9 mouse cellular contexts compared by ENCODE assay signal in genomic region chr16:36985636-36986042, GRCm38 (mm10). TPM values are rescaled to one million over a fixed set of nuclear protein-coding genes. Genes with fewer than 3 reads are reported as not detected.
DNase-seq lines count a peak whose midpoint lies in the region; ATAC-seq and TF ChIP-seq lines count a peak whose summit lies in the region.
"Had no signal": no experiment of that assay in that cellular context is flagged by ENCODE, and none has a peak within 500 bp of the region (broad histone marks: within the 10 kb centered on the region; RNA-seq: fewer than 3 reads in every experiment).

No protein-coding gene starts in this region.

- WGBS in heart, embryonic 11.5 days (ENCODE audit: insufficient replicate concordance), result 55% methylated on average over 5 of the region's 5 CpGs
- WGBS in liver, embryonic 11.5 days, result 45% methylated on average over 5 of the region's 5 CpGs
- 68% methylated on average over 5 of the region's 5 CpGs for WGBS in hindbrain, embryonic 11.5 days

- peaks cover 4% of the 10 kb centered on the region; the same call in 1 of the 2 replicates for H3K4me1 ChIP-seq in heart, embryonic 11.5 days (ENCODE audit: control insufficient read depth, insufficient read depth, low read length)
- H3K4me1 ChIP-seq in CH12.LX (ENCODE audit: control insufficient read depth in 1 of 2, insufficient read depth in 2 of 2), result peaks cover 19 to 60% of the 10 kb centered on the region in 2 experiments
- H3K4me1 ChIP-seq in liver, embryonic 11.5 days (replicated peaks; ENCODE audit: control insufficient read depth, insufficient read depth, low read length), result no peaks in the 10 kb centered on the region
- H3K4me1 ChIP-seq in hindbrain, embryonic 11.5 days (replicated peaks; ENCODE audit: control insufficient read depth, insufficient read depth, low read length), result no peaks in the 10 kb centered on the region

- no peaks in the 10 kb centered on the region for H3K36me3 ChIP-seq in heart, embryonic 11.5 days (ENCODE audit: control insufficient read depth, insufficient read depth, low read length)
- H3K36me3 ChIP-seq in CH12.LX (replicated peaks in 1 of 2; ENCODE audit: control insufficient read depth in 1 of 2, insufficient read depth in 1 of 2, low read length in 1 of 2), result peaks cover 0 to 7% of the 10 kb centered on the region in 2 experiments
- no peaks in the 10 kb centered on the region for H3K36me3 ChIP-seq in liver, embryonic 11.5 days (ENCODE audit: control insufficient read depth, insufficient read depth, low read length)
- H3K36me3 ChIP-seq in hindbrain, embryonic 11.5 days (ENCODE audit: control insufficient read depth, insufficient read depth, low read length), result no peaks in the 10 kb centered on the region
- H3K36me3 ChIP-seq: hindbrain, embryonic 10.5 days had no signal

- dilution Hi-C loops in CH12.LX (cut with MboI; ENCODE audit: extremely low pct_ligation_motif_present, extremely low pct_unique_long_range_greater_than_20kb, low sequenced_read_pairs), result no loop called here

- DNase-seq in heart, adult 9 months (ENCODE audit: low spot score in 2 of 2), result peak; percentile 30 to 43
- DNase-seq in CH12.LX (ENCODE audit: extremely low read depth), result peak; percentile 93
- DNase-seq in liver, embryonic 11.5 days (ENCODE audit: low spot score), result no peak
- DNase-seq in spleen, adult 18-20 months, result peak; percentile 56 to 61
- no peak for DNase-seq in left cerebral cortex, adult 8-10 months (ENCODE audit: low spot score in 2 of 2)
- DNase-seq in hindbrain, embryonic 11.5 days (ENCODE audit: low spot score), result no peak
- DNase-seq in neural tube, embryonic 10.5 days (ENCODE audit: extremely low spot score, low spot score), result no peak

- peak; percentile 44; the same call in 1 of the 2 replicates for TF ChIP-seq POLR2A in CH12.LX (IDR thresholded peaks at IDR 0.05; ENCODE audit: low read depth, low read length)

- ATAC-seq in heart, embryonic 11.5 days (replicated peaks; ENCODE audit: insufficient number of reproducible peaks, low FRiP score, low TSS enrichment), result no peak
- peak; percentile 58; the same call in 1 of the 2 replicates for ATAC-seq in liver, embryonic 11.5 days (replicated peaks; ENCODE audit: low FRiP score)
- no peak for ATAC-seq in hindbrain, embryonic 11.5 days (ENCODE audit: low FRiP score)

- no peaks in the 10 kb centered on the region for H3K79me2 ChIP-seq in CH12.LX (replicated peaks; ENCODE audit: control insufficient read depth, extremely low read depth, insufficient read depth, poor library complexity, severe bottlenecking)

- H3K4me3 ChIP-seq in heart, embryonic 11.5 days (ENCODE audit: low read depth, low read length), result no peak overlapping the region
- H3K4me3 ChIP-seq in CH12.LX (replicated peaks in 1 of 3; ENCODE audit: low read depth in 2 of 3, low read length in 2 of 3, poor library complexity in 1 of 3), result peak overlapping the region; percentile 30 to 52 (median 34)
- 0 out of 2 replicates have a peak overlapping the region, but pooled peaks have one; percentile 15 for H3K4me3 ChIP-seq in liver, embryonic 11.5 days (ENCODE audit: low read depth, low read length)
- H3K4me3 ChIP-seq in hindbrain, embryonic 11.5 days (ENCODE audit: low read depth, low read length), result no peak overlapping the region
- H3K4me3 ChIP-seq: hindbrain, embryonic 10.5 days had no signal

- no peak overlapping the region for H3K27ac ChIP-seq in heart, embryonic 11.5 days (ENCODE audit: low read depth, low read length)
- H3K27ac ChIP-seq in CH12.LX (ENCODE audit: insufficient read depth, low read depth), result peak overlapping the region; percentile 39; the same call in 1 of the 2 replicates
- H3K27ac ChIP-seq in liver, embryonic 11.5 days (ENCODE audit: low read depth, low read length), result no peak overlapping the region
- no peak overlapping the region for H3K27ac ChIP-seq in hindbrain, embryonic 11.5 days (ENCODE audit: low read depth, low read length)
- H3K27ac ChIP-seq: hindbrain, embryonic 10.5 days had no signal

- 0 out of 2 replicates have a peak, but pooled peaks have one; percentile 35 for TF ChIP-seq EP300 in CH12.LX (IDR thresholded peaks at IDR 0.05; ENCODE audit: low read length)

- TF ChIP-seq RAD21 in CH12.LX (IDR thresholded peaks at IDR 0.05; ENCODE audit: low read depth, low read length), result no peak

- no peaks in the 10 kb centered on the region for H3K9me3 ChIP-seq in heart, embryonic 11.5 days (replicated peaks; ENCODE audit: control insufficient read depth, low read length)
- H3K9me3 ChIP-seq in CH12.LX (replicated peaks; ENCODE audit: low read length), result peaks cover 6% of the 10 kb centered on the region
- H3K9me3 ChIP-seq in liver, embryonic 11.5 days (ENCODE audit: control insufficient read depth, low read length), result no peaks in the 10 kb centered on the region
- no peaks in the 10 kb centered on the region for H3K9me3 ChIP-seq in hindbrain, embryonic 11.5 days (ENCODE audit: control insufficient read depth, low read length)

- no peak for TF ChIP-seq CTCF in CH12.LX (conservative IDR thresholded peaks at IDR 0.05 in 1 of 2, IDR thresholded peaks at IDR 0.05 in 1 of 2; ENCODE audit: low read depth in 2 of 2, low read length in 2 of 2)

- no peaks in the 10 kb centered on the region for H3K27me3 ChIP-seq in heart, embryonic 11.5 days (ENCODE audit: control insufficient read depth, insufficient read depth, low read length)
- no peaks in the 10 kb centered on the region for H3K27me3 ChIP-seq in CH12.LX (replicated peaks)
- no peaks in the 10 kb centered on the region for H3K27me3 ChIP-seq in liver, embryonic 11.5 days (replicated peaks; ENCODE audit: control insufficient read depth, insufficient read depth, low read length)
- no peaks in the 10 kb centered on the region for H3K27me3 ChIP-seq in hindbrain, embryonic 11.5 days (ENCODE audit: control insufficient read depth, insufficient read depth, low read length)

- in situ Hi-C loops in CH12.LX (cut with MboI; ENCODE audit: low pct_ligation_motif_present, low pct_unique_long_range_greater_than_20kb, low sequenced_read_pairs), result no loop called here

- H3K9ac ChIP-seq in heart, embryonic 11.5 days (ENCODE audit: low read depth, low read length), result no peak overlapping the region
- H3K9ac ChIP-seq in CH12.LX (ENCODE audit: insufficient read depth, low read depth), result no peak overlapping the region
- H3K9ac ChIP-seq in liver, embryonic 11.5 days (ENCODE audit: low read depth, low read length), result no peak overlapping the region
- H3K9ac ChIP-seq in hindbrain, embryonic 11.5 days (ENCODE audit: low read depth, low read length), result no peak overlapping the region

- no peak overlapping the region for H3K4me2 ChIP-seq in heart, embryonic 11.5 days
- peak overlapping the region; percentile 40; the same call in 1 of the 2 replicates for H3K4me2 ChIP-seq in CH12.LX (ENCODE audit: insufficient read depth, low read depth, poor library complexity, severe bottlenecking)
- peak overlapping the region; percentile 45; the same call in 1 of the 2 replicates for H3K4me2 ChIP-seq in liver, embryonic 11.5 days
- H3K4me2 ChIP-seq in hindbrain, embryonic 11.5 days (replicated peaks; ENCODE audit: low read depth, low read length), result no peak overlapping the region

TF ChIP-seq in CH12.LX, 34 proteins besides CTCF, POLR2A, EP300 and RAD21 (continues in another document):
- TF ChIP-seq NRF1 (IDR thresholded peaks at IDR 0.05; ENCODE audit: low read depth, low read length) (no peak), JUN (IDR thresholded peaks at IDR 0.05; ENCODE audit: insufficient read depth, low read depth, low read length) (no peak), KAT2A (IDR thresholded peaks at IDR 0.05; ENCODE audit: insufficient replicate concordance, low read length) (no peak), HCFC1 (IDR thresholded peaks at IDR 0.05; ENCODE audit: low read depth, low read length) (no peak), NELFE (IDR thresholded peaks at IDR 0.05; ENCODE audit: low read depth, low read length) (peak; percentile 56; the same call in 1 of the 2 replicates), E2F4 (IDR thresholded peaks at IDR 0.05; ENCODE audit: insufficient replicate concordance, low read depth, low read length) (no peak), ZNF384 (IDR thresholded peaks at IDR 0.05; ENCODE audit: low read depth, low read length) (no peak), MXI1 (IDR thresholded peaks at IDR 0.05; ENCODE audit: low read depth, low read length) (peak; percentile 86), PAX5 (IDR thresholded peaks at IDR 0.05; ENCODE audit: low read length) (no peak), USF1 (IDR thresholded peaks at IDR 0.05; ENCODE audit: low read depth, low read length) (no peak), MEF2A (IDR thresholded peaks at IDR 0.05; ENCODE audit: borderline replicate concordance, low read depth, low read length) (no peak), ZKSCAN1 (IDR thresholded peaks at IDR 0.05; ENCODE audit: borderline replicate concordance, low read depth, low read length) (no peak)

RNA-seq across cellular contexts. Expression of gene Fbxo40, which starts 4.6 kb away (rescaled TPM):
- polyA plus RNA-seq in heart, embryonic 11.5 days (2014; fragmentation: Nextera tagmentation; extraction: Ambion mirVana), result 6.8 and 7.9 TPM in 2 replicates
- 0.88 and 1.5 TPM in 2 replicates for total RNA-seq in CH12.LX (2012; rRNA removed)
- 1.0 and 2.2 TPM in 2 replicates for total RNA-seq in CH12.LX (2014; rRNA removed)
- 3.0 and 3.7 TPM in 2 replicates for polyA plus RNA-seq in CH12.LX (2012; ENCODE audit: insufficient read length, low read depth)
- 0.04 TPM in 1 of 2 replicates, not detected in the other for polyA plus RNA-seq in liver, embryonic 11.5 days (2014; fragmentation: Nextera tagmentation; extraction: Ambion mirVana)
- under 1 TPM; 0.11 to 0.39 (median 0.32) TPM for total RNA-seq in left cerebral cortex, adult 8-10 months (2022)
- 0.03 TPM in 1 of 2 replicates, not detected in the other for polyA plus RNA-seq in hindbrain, embryonic 11.5 days (2014; fragmentation: Nextera tagmentation; extraction: Ambion mirVana)
- polyA plus RNA-seq: hindbrain, embryonic 10.5 days had no signal

RNA-seq across cellular contexts. Expression of gene Polq, which starts 25.9 kb away (rescaled TPM):
- 9.7 and 10.5 TPM in 2 replicates for polyA plus RNA-seq in heart, embryonic 11.5 days (2014; fragmentation: Nextera tagmentation; extraction: Ambion mirVana)
- total RNA-seq in CH12.LX (2012; rRNA removed) (19.1 and 21.8 TPM in 2 replicates), CH12.LX (2014; rRNA removed) (27.0 and 29.3 TPM in 2 replicates)
- 23.2 and 23.6 TPM in 2 replicates for polyA plus RNA-seq in CH12.LX (2012; ENCODE audit: insufficient read length, low read depth)
- 18.9 and 21.6 TPM in 2 replicates for polyA plus RNA-seq in liver, embryonic 11.5 days (2014; fragmentation: Nextera tagmentation; extraction: Ambion mirVana)
- total RNA-seq in left cerebral cortex, adult 8-10 months (2022), result 1 to 10 TPM; 1.1 to 2.6 (median 1.2) TPM
- polyA plus RNA-seq in hindbrain, embryonic 11.5 days (2014; fragmentation: Nextera tagmentation; extraction: Ambion mirVana), result 10.1 and 11.8 TPM in 2 replicates

RNA-seq across cellular contexts. Expression of gene Hcls1, which starts 50.9 kb away (rescaled TPM):
- 1.0 and 1.5 TPM in 2 replicates for polyA plus RNA-seq in heart, embryonic 11.5 days (2014; fragmentation: Nextera tagmentation; extraction: Ambion mirVana)
- total RNA-seq in CH12.LX (2012; rRNA removed), result 302 and 332 TPM in 2 replicates
- 206 and 222 TPM in 2 replicates for total RNA-seq in CH12.LX (2014; rRNA removed)
- 537 and 750 TPM in 2 replicates for polyA plus RNA-seq in CH12.LX (2012; ENCODE audit: insufficient read length, low read depth)
- 5.4 and 8.3 TPM in 2 replicates for polyA plus RNA-seq in liver, embryonic 11.5 days (2014; fragmentation: Nextera tagmentation; extraction: Ambion mirVana)
- 10 to 100 TPM in 2 of 4 experiments, 1 to 10 TPM in 2; 3.6 to 13.4 (median 8.9) TPM for total RNA-seq in left cerebral cortex, adult 8-10 months (2022)
- polyA plus RNA-seq in hindbrain, embryonic 11.5 days (2014; fragmentation: Nextera tagmentation; extraction: Ambion mirVana), result 0.79 and 1.3 TPM in 2 replicates

Comparison
In these comparisons a context has a peak if more than half of its experiments do, and no peak if none do; other contexts are left out.
1. DNase-seq: peak in heart, adult 9 months (2 of 2), CH12.LX (single experiment) and spleen, adult 18-20 months (2 of 2); none in liver, embryonic 11.5 days (single experiment), left cerebral cortex, adult 8-10 months (0 of 2), hindbrain, embryonic 11.5 days (single experiment) and neural tube, embryonic 10.5 days (single experiment).
2. H3K4me2 ChIP-seq: peak in CH12.LX (single experiment) and liver, embryonic 11.5 days (single experiment); none in heart, embryonic 11.5 days (single experiment) and hindbrain, embryonic 11.5 days (single experiment).
3. H3K4me3 ChIP-seq: peak in CH12.LX (3 of 3) and liver, embryonic 11.5 days (single experiment); none in heart, embryonic 11.5 days (single experiment) and hindbrain, embryonic 11.5 days (single experiment).
4. RNA of gene Hcls1, which starts 50.9 kb away (polyA plus RNA-seq): 537 to 750 TPM in CH12.LX; 5.4 to 8.3 TPM in liver, embryonic 11.5 days, 1.0 to 1.5 TPM in heart, embryonic 11.5 days and 0.79 to 1.3 TPM in hindbrain, embryonic 11.5 days; every median in the first group is over 10 times any median in the second.